Mouse (Mus musculus) neural tube, embryonic 11.5 days (tissue): ENCODE measurements at regions not wholly inside any gene's neighbourhood (a gene's known extent, or its start where the extent isn't known, plus 50 kb on each side); places are given as distances from the start of the nearest gene placed in this dataset.
A peak's percentile ranks its signal among the peaks of the same experiment; 100 is the strongest.

ENCODE experiments used
- ATAC-seq: fragments of 200-750 bp; cut with Nextera tagmentation; 2 replicates; pipeline ENCODE4 v1.8.0; 2017; ENCODE audit warnings: moderate number of reproducible peaks, mild to moderate bottlenecking, moderate TSS enrichment, moderate library complexity; ENCODE audit not compliant: insufficient read depth, low FRiP score, low TSS enrichment
- DNase-seq: peaks from one replicate; pipeline ENCODE4 v3.0.0-alpha.2; 2015; ENCODE audit warnings: low spot score
- H3K27ac ChIP-seq: fragments of 300-500 bp; sonication (generic); 2 replicates; pipeline ENCODE4 v1.5.1; 2014; ENCODE audit warnings: low read depth, mild to moderate bottlenecking, low read length
- H3K27me3 ChIP-seq: fragments of 300-500 bp; sonication (generic); 2 replicates; pipeline ENCODE4 v1.6.1; 2014; ENCODE audit warnings: mild to moderate bottlenecking, low read length, mixed read lengths; ENCODE audit not compliant: control insufficient read depth, insufficient read depth
- H3K36me3 ChIP-seq: fragments of 300-500 bp; sonication (generic); 2 replicates; pipeline ENCODE4 v1.6.1; 2014; ENCODE audit warnings: mild to moderate bottlenecking, low read length, moderate library complexity, mixed read lengths; ENCODE audit not compliant: control insufficient read depth, insufficient read depth
- H3K4me1 ChIP-seq: fragments of 300-500 bp; sonication (generic); 2 replicates; pipeline ENCODE4 v1.6.1; 2014; ENCODE audit warnings: low read length, mixed read lengths; ENCODE audit not compliant: control insufficient read depth, insufficient read depth
- H3K4me2 ChIP-seq: fragments of 300-500 bp; sonication (generic); 2 replicates; pipeline ENCODE4 v1.6.1; 2014; ENCODE audit warnings: low read depth, mild to moderate bottlenecking, moderate library complexity
- H3K4me3 ChIP-seq: fragments of 300-500 bp; sonication (generic); 2 replicates; pipeline ENCODE4 v1.5.1; 2014; ENCODE audit warnings: low read depth, low read length
- H3K9ac ChIP-seq: fragments of 300-500 bp; sonication (generic); 2 replicates; pipeline ENCODE4 v1.6.1; 2014; ENCODE audit warnings: mild to moderate bottlenecking, low read length
- H3K9me3 ChIP-seq: fragments of 300-500 bp; sonication (generic); 2 replicates; pipeline ENCODE4 v1.6.1; 2016; ENCODE audit warnings: low read length; ENCODE audit not compliant: control insufficient read depth
- WGBS: fragments of 180-500 bp; shearing (Covaris S2); extraction: QIAGEN DNeasy Blood & Tissue Kit; methylation state at CpG from one replicate; pipeline ENCODE4 v1.1.7; 2014; 5-methylcytosine and 5-hydroxymethylcytosine counted together

- ATAC-seq (no peak), DNase-seq (no peak)
- Histone ChIP-seq H3K27me3 (no peaks in the 10 kb centered on the region), H3K4me1 (no peaks in the 10 kb centered on the region), H3K27ac (no peak overlapping the region), H3K9ac (no peak overlapping the region), H3K36me3 (no peaks in the 10 kb centered on the region), H3K4me2 (no peak overlapping the region), H3K9me3 (no peaks in the 10 kb centered on the region), H3K4me3 (no peak overlapping the region)
- WGBS, result 87% methylated on average over 6 of the region's 6 CpGs
Measured at GRCm38 (mm10) chr15:10767535-10767934, 53.1 kb upstream of the Rai14 start.

GRCm38 (mm10) chr15:10770410-10771310 lies 56.2 kb upstream of the Rai14 start:
- ATAC-seq (peak; percentile 9; the same call in 1 of the 2 replicates), DNase-seq (no peak)
- WGBS, result 46% methylated on average over 5 of the region's 5 CpGs
- Histone ChIP-seq H3K27ac (0 out of 2 replicates have a peak overlapping the region, but pooled peaks have one; percentile 39), H3K9me3 (no peaks in the 10 kb centered on the region), H3K27me3 (no peaks in the 10 kb centered on the region), H3K4me3 (no peak overlapping the region), H3K4me2 (no peak overlapping the region), H3K36me3 (no peaks in the 10 kb centered on the region), H3K9ac (no peak overlapping the region), H3K4me1 (no peaks in the 10 kb centered on the region)

GRCm38 (mm10) chr15:10771311-10771690 lies 56.9 kb upstream of the Rai14 start:
- Histone ChIP-seq H3K4me1 (no peaks in the 10 kb centered on the region), H3K9me3 (no peaks in the 10 kb centered on the region), H3K4me3 (no peak overlapping the region), H3K36me3 (no peaks in the 10 kb centered on the region), H3K4me2 (no peak overlapping the region), H3K9ac (no peak overlapping the region), H3K27ac (0 out of 2 replicates have a peak overlapping the region, but pooled peaks have one; percentile 39), H3K27me3 (no peaks in the 10 kb centered on the region)
- 39% methylated on average over 4 of the region's 4 CpGs for WGBS
- DNase-seq (no peak), ATAC-seq (no peak)

- ATAC-seq (no peak), DNase-seq (no peak)
- Histone ChIP-seq H3K9ac (no peak overlapping the region), H3K9me3 (no peaks in the 10 kb centered on the region), H3K4me2 (no peak overlapping the region), H3K4me3 (no peak overlapping the region), H3K36me3 (no peaks in the 10 kb centered on the region), H3K27me3 (no peaks in the 10 kb centered on the region), H3K27ac (no peak overlapping the region), H3K4me1 (no peaks in the 10 kb centered on the region)
- WGBS, result 86% methylated on average over 13 of the region's 13 CpGs
Measured at GRCm38 (mm10) chr15:10779941-10780620, 65.7 kb upstream of the Rai14 start.

- Histone ChIP-seq H3K4me1 (no peaks in the 10 kb centered on the region), H3K4me3 (no peak overlapping the region), H3K27ac (no peak overlapping the region), H3K9ac (no peak overlapping the region), H3K4me2 (no peak overlapping the region), H3K27me3 (no peaks in the 10 kb centered on the region), H3K36me3 (no peaks in the 10 kb centered on the region), H3K9me3 (no peaks in the 10 kb centered on the region)
- ATAC-seq, result peak; percentile 89
- peak; percentile 25 for DNase-seq
- WGBS, result 45% methylated on average over 6 of the region's 6 CpGs
Measured at GRCm38 (mm10) chr15:10789371-10789770, 74.9 kb upstream of the Rai14 start.

GRCm38 (mm10) chr15:10790862-10791497 lies 76.6 kb upstream of the Rai14 start:
- WGBS, result 85% methylated on average over 3 of the region's 3 CpGs
- no peak for ATAC-seq

GRCm38 (mm10) chr15:10791516-10792112 lies 77.2 kb upstream of the Rai14 start:
- H3K4me3 ChIP-seq, result no peak overlapping the region
- 79% methylated on average over 3 of the region's 3 CpGs for WGBS
- no peaks in the 10 kb centered on the region for H3K36me3 ChIP-seq
- no peaks in the 10 kb centered on the region for H3K27me3 ChIP-seq
- H3K9me3 ChIP-seq, result no peaks in the 10 kb centered on the region
- no peak overlapping the region for H3K4me2 ChIP-seq
- ATAC-seq, result no peak
- H3K27ac ChIP-seq, result no peak overlapping the region
- no peak overlapping the region for H3K9ac ChIP-seq
- no peaks in the 10 kb centered on the region for H3K4me1 ChIP-seq
- no peak for DNase-seq

More at GRCm38 (mm10) chr15:10790862-10791497, 76.6 kb upstream of the Rai14 start:
- Histone ChIP-seq H3K9me3 (no peaks in the 10 kb centered on the region), H3K4me2 (no peak overlapping the region), H3K4me3 (no peak overlapping the region), H3K27me3 (no peaks in the 10 kb centered on the region), H3K27ac (no peak overlapping the region), H3K9ac (no peak overlapping the region), H3K4me1 (no peaks in the 10 kb centered on the region), H3K36me3 (no peaks in the 10 kb centered on the region)
- no peak for DNase-seq

- DNase-seq (no peak), ATAC-seq (no peak)
Measured at GRCm38 (mm10) chr15:10792156-10792555, 77.7 kb upstream of the Rai14 start.

More at GRCm38 (mm10) chr15:10792156-10792555, 77.7 kb upstream of the Rai14 start:
- Histone ChIP-seq H3K4me2 (no peak overlapping the region), H3K27ac (no peak overlapping the region), H3K9me3 (no peaks in the 10 kb centered on the region), H3K9ac (no peak overlapping the region), H3K27me3 (no peaks in the 10 kb centered on the region), H3K4me1 (no peaks in the 10 kb centered on the region), H3K36me3 (no peaks in the 10 kb centered on the region), H3K4me3 (no peak overlapping the region)
- 78% methylated on average over 7 of the region's 7 CpGs for WGBS
